Mouse (Mus musculus) bone marrow macrophage, adult 2 months (primary cell): Measurements from ENCODE around the gene Adamts16. TPM values are rescaled to one million over a fixed set of nuclear protein-coding genes. Genes with fewer than 3 reads are reported as not detected.

ENCODE experiments used
- H3K27ac ChIP-seq: 2 replicates; pipeline ENCODE4 v1.5.1; 2012; ENCODE audit warnings: low read depth, low read length; ENCODE audit not compliant: insufficient read depth
- H3K4me1 ChIP-seq: 2 replicates; pipeline ENCODE4 v1.6.1; 2012; ENCODE audit warnings: low read length; ENCODE audit not compliant: control insufficient read depth, insufficient read depth
- H3K4me3 ChIP-seq: 2 replicates; pipeline ENCODE4 v1.5.1; 2012; ENCODE audit warnings: mild to moderate bottlenecking, low read length, moderate library complexity; ENCODE audit not compliant: insufficient read depth
- CTCF ChIP-seq: IDR thresholded peaks from 2 replicates; pipeline ENCODE4 v1.5.1; 2012; ENCODE audit warnings: low read depth, mild to moderate bottlenecking, low read length, moderate library complexity
- POLR2A ChIP-seq: IDR thresholded peaks from 2 replicates; pipeline ENCODE4 v1.6.1; 2012; ENCODE audit warnings: mild to moderate bottlenecking, low read depth, low read length, borderline replicate concordance
- polyA plus RNA-seq: library from polyadenylated mRNA; stranded (reverse); fragments of >200 nt; gene quantifications from 2 replicates; pipeline ENCODE4 v1.2.4, GENCODE M21; 2012; ENCODE audit not compliant: missing spikeins, insufficient read depth, insufficient read length

Gene Adamts16
- polyA plus RNA-seq, 1 experiment, result not detected

DNA sequence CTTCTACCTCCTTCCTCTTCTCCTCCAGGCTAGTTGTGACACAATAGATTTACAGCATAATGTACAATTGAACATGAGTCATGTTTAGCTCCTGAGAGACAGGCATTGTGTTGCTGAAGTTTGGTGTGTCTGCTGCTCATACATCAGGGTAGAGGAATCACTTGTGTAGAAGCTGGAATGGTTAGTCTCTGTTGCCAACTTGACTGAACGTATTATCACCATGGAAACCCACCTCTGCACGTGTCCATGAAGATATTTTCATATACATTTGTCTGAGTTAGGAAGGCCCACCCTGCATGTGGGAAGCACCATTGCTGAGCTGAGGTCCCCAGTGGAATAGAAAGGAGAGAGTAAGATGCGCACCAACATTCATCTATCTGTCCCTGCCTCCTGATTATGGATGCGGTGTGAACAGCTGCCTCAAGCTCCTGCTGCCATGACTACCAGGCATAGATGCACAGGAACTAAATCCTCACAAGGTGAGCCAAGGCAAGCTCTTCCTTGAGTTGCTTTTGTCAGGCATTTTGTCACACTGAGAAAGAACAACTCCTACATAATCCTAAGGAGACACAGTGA lies 142.7 kb downstream of the Adamts16 start:
- TF ChIP-seq POLR2A (no peak), CTCF (no peak)
- H3K4me1 ChIP-seq, result no peaks in the 10 kb centered on the region
- no peak overlapping the region for H3K27ac ChIP-seq
- H3K4me3 ChIP-seq, result no peak overlapping the region

DNA sequence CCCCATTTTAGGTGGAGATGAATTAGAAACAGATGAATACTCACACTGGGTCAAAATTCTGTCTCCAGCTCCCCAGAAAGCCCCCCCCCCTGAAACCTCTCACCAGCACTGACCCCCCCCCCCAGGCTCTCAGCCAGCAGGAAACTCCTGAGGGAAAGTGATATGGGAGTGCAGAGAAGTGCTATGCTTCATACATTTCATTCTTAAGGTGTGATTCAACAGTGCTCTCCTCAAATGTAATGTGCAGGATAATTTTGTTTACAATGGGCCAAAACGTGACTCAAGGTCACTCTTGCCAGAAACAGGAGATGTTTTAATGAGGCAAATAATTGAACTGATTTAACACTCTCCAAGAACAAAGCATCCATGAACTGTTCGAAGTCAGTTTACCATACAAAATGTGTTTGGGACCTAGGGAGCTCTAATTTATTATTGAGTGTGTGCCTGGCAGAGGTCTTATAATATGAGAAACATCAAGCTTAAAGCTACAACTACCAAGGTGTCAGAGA lies 152.1 kb downstream of the Adamts16 start:
- TF ChIP-seq CTCF, result no peak
- TF ChIP-seq POLR2A, result no peak
- Histone ChIP-seq H3K4me3 (no peak overlapping the region), H3K4me1 (no peaks in the 10 kb centered on the region), H3K27ac (no peak overlapping the region)

DNA sequence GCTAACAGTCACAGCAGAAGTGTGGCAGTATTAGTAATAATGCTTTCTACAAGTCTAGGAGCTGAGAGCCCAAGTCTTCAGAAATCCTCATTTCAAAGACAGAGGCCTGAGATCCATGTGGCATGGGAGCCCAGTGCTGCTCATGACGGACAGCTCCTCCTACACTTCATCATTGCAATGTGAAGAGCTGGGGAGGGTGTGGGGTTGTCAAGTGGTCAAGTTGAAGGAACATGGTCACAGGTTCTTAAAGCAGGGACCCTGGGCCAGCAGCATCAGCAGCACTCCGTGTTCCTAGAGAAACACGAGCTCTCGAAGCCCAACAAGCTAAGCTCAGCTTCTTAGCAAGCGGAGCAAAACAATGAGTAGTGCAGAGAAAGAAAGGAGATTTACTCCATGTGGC lies 155.8 kb downstream of the Adamts16 start:
- no peaks in the 10 kb centered on the region for H3K4me1 ChIP-seq
- no peak overlapping the region for H3K27ac ChIP-seq

DNA sequence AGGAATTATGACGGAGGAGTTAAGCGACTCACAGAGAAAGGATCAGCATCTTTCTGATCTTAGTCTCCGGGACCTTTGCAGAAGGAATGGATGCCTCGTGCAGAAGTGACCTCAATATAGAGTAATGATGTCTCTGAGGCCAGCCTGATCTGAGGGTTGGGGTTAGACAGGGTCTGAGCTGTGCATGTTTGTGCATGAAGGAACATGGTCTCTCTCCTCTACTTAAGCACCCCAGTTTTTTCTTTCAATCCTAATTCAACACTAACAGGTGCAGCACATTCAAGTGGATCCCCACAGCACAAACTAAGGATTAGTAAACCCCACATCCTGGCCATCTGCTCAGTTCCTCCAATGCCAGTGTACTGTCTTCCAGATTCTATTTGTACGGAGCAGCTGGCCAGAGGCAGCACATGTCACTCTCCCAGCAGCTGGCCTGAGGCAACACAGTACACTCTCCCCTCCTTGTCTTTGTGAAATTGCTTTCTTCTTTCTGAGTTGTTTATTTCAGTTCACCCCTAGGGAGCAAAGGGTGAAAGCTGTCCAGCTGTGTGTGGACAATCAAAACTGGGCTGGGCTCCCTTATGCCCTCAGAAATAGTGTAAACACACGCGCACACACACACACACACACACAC lies 156.5 kb downstream of the Adamts16 start:
- no peaks in the 10 kb centered on the region for H3K4me1 ChIP-seq
- no peak for TF ChIP-seq POLR2A
- TF ChIP-seq CTCF, result no peak
- H3K27ac ChIP-seq, result no peak overlapping the region
- H3K4me3 ChIP-seq, result no peak overlapping the region

More for the DNA sequence above, 155.8 kb downstream of the Adamts16 start:
- no peak for TF ChIP-seq CTCF
- no peak for TF ChIP-seq POLR2A
- H3K4me3 ChIP-seq, result no peak overlapping the region

DNA sequence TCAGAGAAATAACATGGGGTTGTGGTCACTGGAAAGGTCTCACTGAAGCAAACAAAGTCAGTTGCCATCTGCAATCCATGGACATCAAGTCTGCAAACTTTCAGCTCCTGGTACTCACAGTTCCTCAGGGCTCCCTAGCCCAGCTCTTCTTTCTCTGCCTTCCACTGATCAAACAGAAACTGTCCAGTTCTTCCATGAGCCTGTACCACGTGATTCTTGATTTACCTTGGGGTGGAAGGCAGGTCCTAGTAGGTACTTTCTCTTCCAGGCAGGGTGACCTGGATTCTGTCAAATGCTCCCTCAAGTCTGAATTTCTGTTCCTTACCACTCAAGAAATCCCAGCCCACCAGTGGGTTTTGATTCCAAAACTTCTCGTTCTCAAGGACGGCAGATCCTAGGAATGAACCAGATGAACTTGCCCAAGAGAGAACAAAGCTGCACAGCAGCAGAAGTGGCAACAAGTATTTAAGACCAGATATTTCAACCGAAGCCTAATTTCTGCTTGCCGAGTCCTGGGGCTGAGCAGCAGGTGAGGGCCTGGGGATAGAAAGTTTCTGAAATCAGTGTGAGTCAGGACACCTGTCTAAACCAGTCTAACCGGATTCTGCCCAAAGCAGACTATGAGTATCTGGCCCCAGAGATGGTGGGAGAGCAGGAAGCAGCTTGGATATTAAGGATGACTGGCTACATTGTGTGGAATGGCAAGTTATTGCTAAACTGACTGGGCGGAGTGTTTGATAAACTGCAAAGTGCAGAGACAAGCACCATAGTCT lies 160.0 kb downstream of the Adamts16 start:
- Histone ChIP-seq H3K4me1 (no peaks in the 10 kb centered on the region), H3K4me3 (no peak overlapping the region), H3K27ac (no peak overlapping the region)
- TF ChIP-seq POLR2A (no peak), CTCF (no peak)

DNA sequence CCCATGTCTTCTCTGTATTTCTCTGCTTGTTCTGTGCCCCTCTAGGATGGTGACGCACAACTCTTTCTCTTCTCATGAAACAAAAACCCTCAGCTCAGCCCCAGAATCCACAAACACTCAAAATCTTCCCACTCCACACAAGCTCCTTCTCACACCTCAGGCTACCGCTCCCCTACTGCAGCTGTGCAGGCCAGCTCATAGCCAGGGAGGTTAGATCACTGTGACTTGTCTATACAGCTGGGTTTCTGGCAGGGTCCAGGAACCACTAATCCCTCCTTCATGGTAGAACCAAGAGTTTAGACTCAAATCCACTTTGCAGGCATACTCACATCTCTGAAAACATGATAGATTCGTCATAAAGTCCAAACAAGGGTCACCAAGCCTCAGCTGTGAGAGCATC lies 161.3 kb downstream of the Adamts16 start:
- Histone ChIP-seq H3K4me3 (no peak overlapping the region), H3K27ac (no peak overlapping the region), H3K4me1 (no peaks in the 10 kb centered on the region)
- TF ChIP-seq POLR2A, result no peak
- no peak for TF ChIP-seq CTCF

Other genes starting within 250 kb of the Adamts16 start
- 19.8 and 22.7 TPM in 2 replicates for gene Ice1, start 204.2 kb downstream of the Adamts16 start, polyA plus RNA-seq